Mouse (Mus musculus) kidney, adult 10 weeks (tissue): Measurements from ENCODE around the gene Adm2. TPM values are rescaled to one million over a fixed set of nuclear protein-coding genes. Genes with fewer than 3 reads are reported as not detected.

Experiments used
- polyA plus RNA-seq: library from polyadenylated mRNA; stranded (reverse); fragments of 350-450 nt; fragmentation: Illumina TruSeq; extraction: RNeasy Lipid Tissue Mini Kit (QIAGEN cat#74804); gene quantifications from one replicate; pipeline ENCODE4 v1.2.3, GENCODE M21; 2014; ENCODE audit warnings: low read depth, low replicate concordance

Gene Adm2
- polyA plus RNA-seq = not detected

DNA sequence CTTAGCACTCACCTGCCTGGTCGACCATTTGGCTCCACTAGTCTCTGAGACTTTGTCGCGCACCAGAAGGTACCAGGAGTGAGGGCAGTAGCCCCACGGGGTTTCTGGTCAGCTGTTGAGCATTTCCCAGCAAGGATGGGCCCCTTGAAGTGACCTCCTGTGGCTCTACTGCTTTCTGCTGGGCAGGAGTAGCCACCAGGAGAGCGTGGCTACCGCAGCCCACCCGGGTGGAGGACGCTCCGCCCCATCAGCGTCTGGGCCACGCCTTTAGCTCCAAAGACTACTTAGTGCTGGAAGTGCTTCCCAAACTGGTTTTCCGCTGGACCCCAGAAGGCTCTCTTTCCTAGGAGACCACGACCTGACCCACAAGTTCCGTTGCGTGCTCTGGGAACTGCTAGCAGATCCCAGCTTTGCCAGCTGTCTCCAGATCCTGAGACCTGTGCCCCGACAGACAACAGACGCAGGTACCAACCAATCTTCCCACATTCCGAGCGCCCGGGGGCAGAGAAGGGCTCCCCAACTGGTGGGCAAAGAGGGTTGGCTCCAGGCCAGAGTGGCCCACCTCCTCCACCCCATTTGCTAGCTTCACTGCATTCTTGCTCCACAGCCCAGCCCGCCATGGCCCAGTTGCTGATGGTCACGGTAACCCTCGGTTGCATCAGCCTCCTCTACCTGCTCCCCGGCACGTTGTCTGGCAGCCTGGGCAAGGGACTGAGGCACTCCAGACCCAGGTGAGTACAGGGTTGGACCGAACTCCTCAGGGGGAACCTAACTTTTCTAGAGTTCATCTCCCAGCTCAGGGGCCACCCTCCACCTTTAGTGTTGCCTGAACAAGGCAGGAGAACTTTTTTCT lies at the start of gene Adm2:
TSS of gene Adm2 (plus strand) at position 51 of the 853 bp plus-strand sequence.

DNA sequence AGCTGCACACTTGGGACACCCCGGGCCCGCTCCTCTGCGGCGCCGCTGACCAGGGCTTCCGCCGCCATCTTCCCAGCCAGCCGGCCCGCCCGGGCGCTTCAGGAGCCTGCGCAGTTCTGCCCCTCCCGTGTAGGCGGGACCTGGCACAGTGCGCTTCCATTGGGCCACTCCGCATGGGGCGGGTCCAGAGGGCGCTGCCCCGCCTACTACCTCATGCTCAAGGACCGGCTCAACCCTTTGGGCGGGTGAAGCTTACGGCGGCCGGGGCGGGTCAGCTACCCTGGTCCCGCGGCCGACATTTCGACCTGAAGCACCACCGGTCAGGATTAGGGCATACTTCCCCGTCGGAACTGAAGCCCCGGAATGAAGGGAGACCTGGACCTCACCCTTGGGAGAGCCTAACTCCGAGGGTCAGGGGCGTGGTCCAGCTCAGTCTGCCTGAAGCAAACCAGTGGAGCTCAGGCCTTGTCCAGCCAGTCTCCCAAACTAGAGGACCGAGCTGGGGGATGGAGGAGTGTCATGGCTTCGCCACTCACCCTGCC lies 7.3 kb upstream of the Adm2 start, which contains the start of gene Sbf1:
TSS of gene Sbf1 (minus strand) at position 122 of the 542 bp plus-strand sequence.

DNA sequence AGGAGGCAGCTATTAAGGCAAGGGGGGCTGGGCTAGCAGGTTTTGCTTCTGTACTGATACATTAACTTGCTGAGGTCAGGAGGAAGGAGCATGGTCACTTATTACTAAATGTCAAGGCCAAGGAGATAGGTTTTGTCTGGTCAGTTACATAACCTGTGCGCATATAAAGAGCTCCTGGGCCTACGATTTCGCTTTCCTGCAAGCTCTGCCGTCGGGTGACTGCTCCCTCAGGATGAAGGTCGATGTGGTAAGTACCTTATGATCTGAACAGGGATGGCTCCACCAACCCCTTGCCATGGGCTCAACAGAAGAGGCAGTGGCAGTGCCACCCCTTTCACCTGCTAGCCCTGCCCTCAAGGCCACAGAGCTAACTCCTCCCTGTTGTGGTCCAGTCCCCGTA lies 11.8 kb downstream of the Adm2 start, which contains the start of gene Miox:
TSS of gene Miox (plus strand) at position 128 of the 400 bp plus-strand sequence.

DNA sequence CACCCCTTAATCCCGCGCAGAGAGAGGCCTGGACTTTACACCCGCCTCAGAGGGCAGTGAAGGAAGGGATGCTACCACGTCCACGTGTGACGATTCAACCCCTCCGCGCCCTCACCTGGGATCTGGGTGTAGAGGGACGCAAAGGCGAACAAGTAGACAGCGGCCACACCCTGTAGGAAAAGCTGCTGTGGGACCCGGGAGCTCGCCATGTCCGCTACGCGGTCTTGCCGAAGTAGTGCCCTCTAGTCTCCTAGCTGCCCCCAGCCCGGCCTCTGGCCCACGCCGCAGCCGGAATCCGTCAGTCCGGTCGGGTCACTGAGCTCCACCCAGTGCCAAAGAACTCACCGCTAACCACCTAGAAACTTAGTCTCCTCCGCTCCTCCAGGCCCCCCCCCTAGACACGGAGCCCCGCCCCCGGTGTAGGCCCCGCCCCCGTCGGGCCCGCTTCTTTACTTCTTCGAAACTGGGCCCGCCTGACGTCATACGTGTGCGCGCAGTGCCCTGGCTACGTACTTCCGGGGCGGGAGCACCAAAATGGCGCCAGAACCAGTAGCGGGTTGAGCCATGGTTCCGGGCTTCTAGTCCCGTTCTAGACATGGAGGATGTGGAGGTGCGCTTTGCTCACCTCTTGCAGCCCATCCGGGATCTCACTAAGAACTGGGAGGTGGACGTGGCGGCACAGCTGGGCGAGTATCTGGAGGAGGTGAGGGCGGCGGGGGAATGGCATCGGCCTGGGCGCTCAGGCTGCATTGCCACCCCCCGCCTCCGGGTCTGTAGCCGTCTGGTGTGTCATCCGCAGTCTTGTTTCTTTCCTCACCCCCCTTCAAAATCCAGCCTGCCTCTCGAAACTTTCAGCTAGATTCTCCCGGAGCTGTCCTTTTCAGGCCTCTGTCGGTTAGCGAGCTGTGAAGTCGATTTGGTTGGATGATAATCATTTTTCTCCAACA lies 33.0 kb downstream of the Adm2 start, which contains the start of the genes Lmf2 and Ncaph2:
TSS of gene Lmf2 (minus strand) at position 419 of the 947 bp plus-strand sequence.
TSS of gene Ncaph2 (plus strand) at position 479 of the 947 bp plus-strand sequence.

DNA sequence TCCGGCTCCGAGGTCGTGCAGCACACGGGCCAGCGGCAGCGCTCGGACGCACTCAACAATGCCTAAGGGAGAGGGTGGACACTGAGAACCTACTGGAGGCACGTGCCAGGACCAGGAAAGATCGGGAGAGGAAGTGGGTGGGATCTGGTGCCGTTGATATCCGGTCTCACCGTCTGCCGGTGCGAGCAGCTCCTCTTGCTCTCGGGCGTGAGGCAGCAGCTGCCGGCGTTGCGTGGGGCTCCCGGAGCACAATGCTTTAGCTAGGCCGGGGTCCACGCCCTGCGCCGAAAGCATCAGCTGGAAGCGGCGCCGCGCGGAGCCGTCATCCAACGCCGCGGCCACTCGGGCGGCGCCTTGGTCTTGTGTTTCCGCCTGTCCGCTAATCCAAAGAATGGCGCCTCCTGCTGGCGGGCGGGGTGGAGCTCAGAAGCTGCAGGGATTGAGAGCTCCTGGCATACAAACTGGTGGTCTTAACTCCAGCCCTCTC lies 51.3 kb downstream of the Adm2 start, which contains the start of gene Sco2:
TSS of gene Sco2 (minus strand) at position 85 of the 487 bp plus-strand sequence.

Other genes starting within 250 kb of the Adm2 start
- gene Trabd, start 247.6 kb upstream of the Adm2 start, polyA plus RNA-seq = 3.3 TPM
- 5.5 TPM for gene Selenoo, start 233.6 kb upstream of the Adm2 start, polyA plus RNA-seq
- 0.81 TPM for gene Tubgcp6, start 199.6 kb upstream of the Adm2 start, polyA plus RNA-seq
- 0.32 TPM for gene Hdac10, start 194.0 kb upstream of the Adm2 start, polyA plus RNA-seq
- 0.97 TPM for gene Mapk12, start 182.0 kb upstream of the Adm2 start, polyA plus RNA-seq
- gene Mapk11, start 173.1 kb upstream of the Adm2 start, polyA plus RNA-seq = not detected
- 6.3 TPM for gene Plxnb2, start 141.9 kb upstream of the Adm2 start, polyA plus RNA-seq
- gene Dennd6b, start 126.2 kb upstream of the Adm2 start, polyA plus RNA-seq = 0.12 TPM
- gene Ppp6r2, start 111.2 kb upstream of the Adm2 start, polyA plus RNA-seq = 8.4 TPM
- gene Sbf1, start 7.4 kb upstream of the Adm2 start, polyA plus RNA-seq = 1.9 TPM
- 255 TPM for gene Miox, start 11.7 kb downstream of the Adm2 start, polyA plus RNA-seq
- 0.93 TPM for gene Lmf2, start 32.9 kb downstream of the Adm2 start, polyA plus RNA-seq
- gene Ncaph2, start 33.0 kb downstream of the Adm2 start, polyA plus RNA-seq = 9.6 TPM
- 1.4 TPM for gene Sco2, start 51.1 kb downstream of the Adm2 start, polyA plus RNA-seq
- not detected for gene Tymp, start 54.3 kb downstream of the Adm2 start, polyA plus RNA-seq
- not detected for gene Odf3b, start 56.6 kb downstream of the Adm2 start, polyA plus RNA-seq
- gene Klhdc7b, start 62.2 kb downstream of the Adm2 start, polyA plus RNA-seq = not detected
- not detected for gene Syce3, start 87.8 kb downstream of the Adm2 start, polyA plus RNA-seq
- 1.7 TPM for gene Cpt1b, start 103.1 kb downstream of the Adm2 start, polyA plus RNA-seq
- 0.61 TPM for gene C730034F03Rik, start 106.9 kb downstream of the Adm2 start, polyA plus RNA-seq
- gene Gm44502, start 107.0 kb downstream of the Adm2 start, polyA plus RNA-seq = not detected
- gene Chkb, start 107.2 kb downstream of the Adm2 start, polyA plus RNA-seq = 27.7 TPM
- gene Mapk8ip2, start 131.2 kb downstream of the Adm2 start, polyA plus RNA-seq = 0.08 TPM
- 2.9 TPM for gene Arsa, start 154.7 kb downstream of the Adm2 start, polyA plus RNA-seq
- gene Shank3, start 176.9 kb downstream of the Adm2 start, polyA plus RNA-seq = 0.36 TPM
- not detected for gene Acr, start 245.6 kb downstream of the Adm2 start, polyA plus RNA-seq